Mouse (Mus musculus): ENCODE results near the gene Nr1d2. TPM values are rescaled to one million over a fixed set of nuclear protein-coding genes. Genes with fewer than 3 reads are reported as not detected.

Nr1d2 gene
- 4.7 and 5.4 TPM in 2 replicates for polyA plus RNA-seq (2014; fragmentation: Nextera tagmentation; extraction: Ambion mirVana)

GRCm38 (mm10) chr14:18238750-18239731, at the start of gene Nr1d2:
Nr1d2 (minus strand) TSS chr14:18239127.
- H3K9me3 ChIP-seq (ENCODE audit: control insufficient read depth, low read length): no peaks in the 10 kb centered on the region
- ATAC-seq (ENCODE audit: insufficient read depth, low FRiP score, low TSS enrichment) (peak; percentile 92), DNase-seq (ENCODE audit: low spot score) (peak; percentile 96)
- WGBS: under 1% methylated on average over 49 of the region's 66 CpGs
- H3K27me3 ChIP-seq (ENCODE audit: control insufficient read depth, insufficient read depth, low read length): no peaks in the 10 kb centered on the region
- peak within 1 kb of the TSS; percentile 60 for H3K9ac ChIP-seq (ENCODE audit: low read length)
- H3K4me2 ChIP-seq (ENCODE audit: low read depth): peak within 1 kb of the TSS; percentile 82
- peak within 1 kb of the TSS; percentile 76 for H3K4me3 ChIP-seq (ENCODE audit: low read depth, low read length)
- H3K4me1 ChIP-seq (ENCODE audit: control insufficient read depth, insufficient read depth, low read length): no peaks in the 10 kb centered on the region
- H3K36me3 ChIP-seq (ENCODE audit: control insufficient read depth, insufficient read depth, low read length): no peaks in the 10 kb centered on the region
- 0 out of 2 replicates have a peak within 1 kb of the TSS, but pooled peaks have one; percentile 34 for H3K27ac ChIP-seq (ENCODE audit: low read depth, low read length)

- Histone ChIP-seq H3K4me1 (ENCODE audit: control insufficient read depth, insufficient read depth, low read length) (no peaks in the 10 kb centered on the region), H3K4me2 (ENCODE audit: low read depth) (no peak overlapping the region), H3K9ac (ENCODE audit: low read length) (no peak overlapping the region), H3K27ac (ENCODE audit: low read depth, low read length) (no peak overlapping the region), H3K4me3 (ENCODE audit: low read depth, low read length) (no peak overlapping the region), H3K27me3 (ENCODE audit: control insufficient read depth, insufficient read depth, low read length) (no peaks in the 10 kb centered on the region), H3K36me3 (ENCODE audit: control insufficient read depth, insufficient read depth, low read length) (no peaks in the 10 kb centered on the region), H3K9me3 (ENCODE audit: control insufficient read depth, low read length) (no peaks in the 10 kb centered on the region)
- WGBS: 83% methylated on average over 2 of the region's 2 CpGs
- ATAC-seq (ENCODE audit: insufficient read depth, low FRiP score, low TSS enrichment): no peak
- no peak for DNase-seq (ENCODE audit: low spot score)
These were observed 48.5 kb upstream of the Nr1d2 start for GRCm38 (mm10) chr14:18287391-18287790.

- H3K4me1 ChIP-seq (ENCODE audit: control insufficient read depth, insufficient read depth, low read length): no peaks in the 10 kb centered on the region
- ATAC-seq (ENCODE audit: insufficient read depth, low FRiP score, low TSS enrichment): no peak
- 91% methylated on average over 2 of the region's 2 CpGs for WGBS
- H3K27me3 ChIP-seq (ENCODE audit: control insufficient read depth, insufficient read depth, low read length): no peaks in the 10 kb centered on the region
- no peak overlapping the region for H3K4me3 ChIP-seq (ENCODE audit: low read depth, low read length)
- H3K36me3 ChIP-seq (ENCODE audit: control insufficient read depth, insufficient read depth, low read length): no peaks in the 10 kb centered on the region
- no peak overlapping the region for H3K4me2 ChIP-seq (ENCODE audit: low read depth)
- no peak for DNase-seq (ENCODE audit: low spot score)
- no peaks in the 10 kb centered on the region for H3K9me3 ChIP-seq (ENCODE audit: control insufficient read depth, low read length)
- no peak overlapping the region for H3K27ac ChIP-seq (ENCODE audit: low read depth, low read length)
- H3K9ac ChIP-seq (ENCODE audit: low read length): no peak overlapping the region
These were observed 47.5 kb upstream of the Nr1d2 start for GRCm38 (mm10) chr14:18286441-18286840.

- H3K4me3 ChIP-seq (ENCODE audit: low read depth, low read length): no peak overlapping the region
- no peak overlapping the region for H3K9ac ChIP-seq (ENCODE audit: low read length)
- no peak overlapping the region for H3K4me2 ChIP-seq (ENCODE audit: low read depth)
- H3K27ac ChIP-seq (ENCODE audit: low read depth, low read length): no peak overlapping the region
- ATAC-seq (ENCODE audit: insufficient read depth, low FRiP score, low TSS enrichment): no peak
- no peak for DNase-seq (ENCODE audit: low spot score)
- WGBS: 97% methylated on average over 3 of the region's 3 CpGs
- no peaks in the 10 kb centered on the region for H3K4me1 ChIP-seq (ENCODE audit: control insufficient read depth, insufficient read depth, low read length)
- no peaks in the 10 kb centered on the region for H3K36me3 ChIP-seq (ENCODE audit: control insufficient read depth, insufficient read depth, low read length)
- H3K9me3 ChIP-seq (ENCODE audit: control insufficient read depth, low read length): no peaks in the 10 kb centered on the region
- H3K27me3 ChIP-seq (ENCODE audit: control insufficient read depth, insufficient read depth, low read length): no peaks in the 10 kb centered on the region
These were observed 46.5 kb upstream of the Nr1d2 start for GRCm38 (mm10) chr14:18285476-18285875.

- no peak for DNase-seq (ENCODE audit: low spot score)
- WGBS: 90% methylated on average over 2 of the region's 2 CpGs
- H3K27ac ChIP-seq (ENCODE audit: low read depth, low read length): no peak overlapping the region
- H3K4me2 ChIP-seq (ENCODE audit: low read depth): no peak overlapping the region
- no peaks in the 10 kb centered on the region for H3K36me3 ChIP-seq (ENCODE audit: control insufficient read depth, insufficient read depth, low read length)
- no peak overlapping the region for H3K4me3 ChIP-seq (ENCODE audit: low read depth, low read length)
- no peak for ATAC-seq (ENCODE audit: insufficient read depth, low FRiP score, low TSS enrichment)
- H3K4me1 ChIP-seq (ENCODE audit: control insufficient read depth, insufficient read depth, low read length): no peaks in the 10 kb centered on the region
- H3K9me3 ChIP-seq (ENCODE audit: control insufficient read depth, low read length): no peaks in the 10 kb centered on the region
- H3K9ac ChIP-seq (ENCODE audit: low read length): no peak overlapping the region
- H3K27me3 ChIP-seq (ENCODE audit: control insufficient read depth, insufficient read depth, low read length): no peaks in the 10 kb centered on the region
These were observed 45.7 kb upstream of the Nr1d2 start for GRCm38 (mm10) chr14:18284581-18284980.

GRCm38 (mm10) chr14:18280375-18280774, 41.4 kb upstream of the Nr1d2 start:
- Histone ChIP-seq H3K4me2 (ENCODE audit: low read depth) (no peak overlapping the region), H3K9me3 (ENCODE audit: control insufficient read depth, low read length) (no peaks in the 10 kb centered on the region), H3K4me3 (ENCODE audit: low read depth, low read length) (no peak overlapping the region), H3K9ac (ENCODE audit: low read length) (no peak overlapping the region), H3K36me3 (ENCODE audit: control insufficient read depth, insufficient read depth, low read length) (no peaks in the 10 kb centered on the region), H3K27ac (ENCODE audit: low read depth, low read length) (no peak overlapping the region), H3K4me1 (ENCODE audit: control insufficient read depth, insufficient read depth, low read length) (no peaks in the 10 kb centered on the region), H3K27me3 (ENCODE audit: control insufficient read depth, insufficient read depth, low read length) (no peaks in the 10 kb centered on the region)
- 92% methylated on average over 5 of the region's 5 CpGs for WGBS
- ATAC-seq (ENCODE audit: insufficient read depth, low FRiP score, low TSS enrichment) (no peak), DNase-seq (ENCODE audit: low spot score) (no peak)

- H3K36me3 ChIP-seq (ENCODE audit: control insufficient read depth, insufficient read depth, low read length): no peaks in the 10 kb centered on the region
These were observed 35.6 kb upstream of the Nr1d2 start for GRCm38 (mm10) chr14:18274526-18274925.

GRCm38 (mm10) chr14:18271666-18272065, 32.7 kb upstream of the Nr1d2 start:
- Histone ChIP-seq H3K36me3 (ENCODE audit: control insufficient read depth, insufficient read depth, low read length) (peaks cover 6% of the 10 kb centered on the region), H3K4me1 (ENCODE audit: control insufficient read depth, insufficient read depth, low read length) (no peaks in the 10 kb centered on the region), H3K27me3 (ENCODE audit: control insufficient read depth, insufficient read depth, low read length) (no peaks in the 10 kb centered on the region), H3K27ac (ENCODE audit: low read depth, low read length) (no peak overlapping the region), H3K9me3 (ENCODE audit: control insufficient read depth, low read length) (no peaks in the 10 kb centered on the region), H3K9ac (ENCODE audit: low read length) (no peak overlapping the region), H3K4me3 (ENCODE audit: low read depth, low read length) (peak overlapping the region; percentile 56), H3K4me2 (ENCODE audit: low read depth) (peak overlapping the region; percentile 57)
- no peak for ATAC-seq (ENCODE audit: insufficient read depth, low FRiP score, low TSS enrichment)
- DNase-seq (ENCODE audit: low spot score): no peak
- WGBS: 19% methylated on average over 6 of the region's 7 CpGs

More at GRCm38 (mm10) chr14:18274526-18274925, 35.6 kb upstream of the Nr1d2 start:
- WGBS: 80% methylated on average over 1 of the region's 1 CpGs
- H3K4me3 ChIP-seq (ENCODE audit: low read depth, low read length): no peak overlapping the region
- no peaks in the 10 kb centered on the region for H3K4me1 ChIP-seq (ENCODE audit: control insufficient read depth, insufficient read depth, low read length)
- ATAC-seq (ENCODE audit: insufficient read depth, low FRiP score, low TSS enrichment) (no peak), DNase-seq (ENCODE audit: low spot score) (no peak)
- H3K27ac ChIP-seq (ENCODE audit: low read depth, low read length): no peak overlapping the region
- H3K27me3 ChIP-seq (ENCODE audit: control insufficient read depth, insufficient read depth, low read length): no peaks in the 10 kb centered on the region
- H3K9me3 ChIP-seq (ENCODE audit: control insufficient read depth, low read length): no peaks in the 10 kb centered on the region
- no peak overlapping the region for H3K9ac ChIP-seq (ENCODE audit: low read length)
- H3K4me2 ChIP-seq (ENCODE audit: low read depth): no peak overlapping the region

Data from neural tube, embryonic 11.5 days (tissue).